Mouse (Mus musculus) MEL (cell line): ENCODE data around the gene Ephx4.

Experiments used
- GABPA ChIP-seq: IDR thresholded peaks from 2 replicates; pipeline ENCODE4 v1.6.1; 2012; ENCODE audit warnings: low read depth, mild to moderate bottlenecking, inconsistent platforms, low read length, improper control_type of control experiment, moderate library complexity
- POLR2A ChIP-seq, 2 experiments: IDR thresholded peaks; 2 replicates each; pipeline ENCODE4 v1.6.1; 2011 to 2012; ENCODE audit warnings: low read length in 2 of 2, mild to moderate bottlenecking in 2 of 2, control low read depth in 1 of 2, improper control_type of control experiment in 1 of 2, low read depth in 1 of 2, moderate library complexity in 1 of 2; ENCODE audit not compliant: control insufficient read depth in 1 of 2, insufficient read depth in 1 of 2, poor library complexity in 1 of 2

DNA sequence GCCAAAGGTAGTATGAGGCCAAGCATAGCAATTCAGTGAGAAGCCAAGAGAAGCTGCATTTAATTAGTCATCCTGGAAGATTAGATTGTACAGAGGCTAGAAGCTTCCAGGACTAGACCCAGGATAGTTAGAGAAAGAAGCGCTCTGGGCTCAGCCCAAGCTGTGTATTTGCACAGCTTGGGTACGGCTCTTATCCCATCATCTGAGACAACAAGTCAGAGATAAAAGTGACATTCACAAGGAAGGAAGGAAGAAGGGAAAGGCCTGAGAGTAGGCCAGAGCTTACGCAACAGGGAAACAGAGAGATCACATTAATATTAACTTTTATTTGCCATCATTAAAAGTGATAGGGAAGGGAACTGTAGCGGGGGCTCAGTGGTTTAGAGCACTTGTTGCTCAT, 45.4 kb downstream of the Ephx4 start:
- TF ChIP-seq GABPA, result no peak
- TF ChIP-seq POLR2A (IDR thresholded peaks at IDR 0.05; ENCODE audit: control insufficient read depth in 1 of 2, insufficient read depth in 1 of 2, low read depth in 1 of 2, low read length in 2 of 2, poor library complexity in 1 of 2), result no peak
